Mouse (Mus musculus) gastrocnemius, postnatal 36 days (tissue): ENCODE results near the gene Vti1a. TPM values are rescaled to one million over a fixed set of nuclear protein-coding genes. Genes with fewer than 3 reads are reported as not detected.
A peak's percentile ranks its signal among the peaks of the same experiment; 100 is the strongest.

Experiments used
- DNase-seq, 2 experiments: peaks; one replicate each; pipeline ENCODE4 v3.0.0; 2022
- intact Hi-C: fragments of 180-260 bp; cut with DNase I; formaldehyde crosslinking; loops from one replicate; pipeline ENCODE4 v1.15.1; 2025
- total RNA-seq, 2 experiments: library from RNA; stranded (reverse); gene quantifications; 2 replicates each; pipeline ENCODE4 v1.2.3; 2021

Gene Vti1a
- total RNA-seq, 2 experiments from 2014 or later: 16.3 to 16.7 TPM

GRCm38 (mm10) chr19:55369691-55370090 is 53.6 kb downstream of the Vti1a start:
- DNase-seq: no peak
- intact Hi-C loops: no loop called here

GRCm38 (mm10) chr19:55376331-55376730 is 60.2 kb downstream of the Vti1a start:
- intact Hi-C loops: no loop called here
- DNase-seq: no peak

- no peak for DNase-seq
- intact Hi-C loops: no loop called here
These were observed 61.4 kb downstream of the Vti1a start for GRCm38 (mm10) chr19:55377465-55377864.

GRCm38 (mm10) chr19:55378884-55379283 is 62.8 kb downstream of the Vti1a start:
- DNase-seq: no peak
- intact Hi-C loops: no loop called here

GRCm38 (mm10) chr19:55380764-55381163 is 64.7 kb downstream of the Vti1a start:
- intact Hi-C loops: no loop called here

GRCm38 (mm10) chr19:55381343-55381742 is 65.2 kb downstream of the Vti1a start:
- no peak for DNase-seq
- intact Hi-C loops: no loop called here

More at GRCm38 (mm10) chr19:55380764-55381163, 64.7 kb downstream of the Vti1a start:
- DNase-seq: no peak

- no peak for DNase-seq
- intact Hi-C loops: no loop called here
These were observed 66.7 kb downstream of the Vti1a start for GRCm38 (mm10) chr19:55382745-55383144.

- DNase-seq: no peak
- intact Hi-C loops: no loop called here
These were observed 68.5 kb downstream of the Vti1a start for GRCm38 (mm10) chr19:55384634-55385033.

- intact Hi-C loops: no loop called here
- no peak for DNase-seq
These were observed 72.9 kb downstream of the Vti1a start for GRCm38 (mm10) chr19:55389019-55389418.

- intact Hi-C loops: no loop called here
- no peak for DNase-seq
These were observed 74.2 kb downstream of the Vti1a start for GRCm38 (mm10) chr19:55390323-55390722.

GRCm38 (mm10) chr19:55401638-55402037 is 85.5 kb downstream of the Vti1a start:
- intact Hi-C loops: no loop called here
- DNase-seq: no peak

GRCm38 (mm10) chr19:55408486-55408885 is 92.4 kb downstream of the Vti1a start:
- DNase-seq: no peak
- intact Hi-C loops: no loop called here

GRCm38 (mm10) chr19:55411415-55411814 is 95.3 kb downstream of the Vti1a start:
- intact Hi-C loops: loop anchor here (5.0 kb wide), 1 partner anchor 721 kb away; no protein-coding TSS in a partner anchor
- no peak for DNase-seq

- DNase-seq: no peak
- intact Hi-C loops: loop anchor here (5.0 kb wide), 1 partner anchor 720 kb away; no protein-coding TSS in a partner anchor
These were observed 95.8 kb downstream of the Vti1a start for GRCm38 (mm10) chr19:55411894-55412293.

GRCm38 (mm10) chr19:55414050-55414449 is 98.0 kb downstream of the Vti1a start:
- peak; percentile 24 to 41 for DNase-seq
- intact Hi-C loops: loop anchor here (5.0 kb wide), 1 partner anchor 718 kb away; no protein-coding TSS in a partner anchor

GRCm38 (mm10) chr19:55418756-55419155 is 102.7 kb downstream of the Vti1a start:
- intact Hi-C loops: no loop called here

GRCm38 (mm10) chr19:55419961-55420360 is 103.9 kb downstream of the Vti1a start:
- intact Hi-C loops: no loop called here
- DNase-seq: no peak

More at GRCm38 (mm10) chr19:55418756-55419155, 102.7 kb downstream of the Vti1a start:
- DNase-seq: no peak

GRCm38 (mm10) chr19:55421816-55422215 is 105.7 kb downstream of the Vti1a start:
- DNase-seq: no peak
- intact Hi-C loops: no loop called here

- intact Hi-C loops: no loop called here
- DNase-seq: no peak
These were observed 106.4 kb downstream of the Vti1a start for GRCm38 (mm10) chr19:55422311-55423064.

- intact Hi-C loops: no loop called here
These were observed 107.1 kb downstream of the Vti1a start for GRCm38 (mm10) chr19:55423065-55423716.

GRCm38 (mm10) chr19:55423952-55424351 is 107.9 kb downstream of the Vti1a start:
- intact Hi-C loops: no loop called here
- peak; percentile 29 to 65 for DNase-seq

More at GRCm38 (mm10) chr19:55423065-55423716, 107.1 kb downstream of the Vti1a start:
- DNase-seq: no peak

GRCm38 (mm10) chr19:55424507-55424906 is 108.4 kb downstream of the Vti1a start:
- DNase-seq: no peak
- intact Hi-C loops: no loop called here
